Mouse (Mus musculus): ENCODE measurements around the gene Ptprcap. TPM values are rescaled to one million over a fixed set of nuclear protein-coding genes. Genes with fewer than 3 reads are reported as not detected.
A peak's percentile ranks its signal among the peaks of the same experiment; 100 is the strongest.
"Not testable (repeated sequence)": the region's sequence is repeated elsewhere in the genome, so short reads cannot be mapped to it uniquely, and the experiment has no call there.

Ptprcap gene
- polyA plus RNA-seq, 1 experiment: not detected

- no peak overlapping the region for H3K27ac ChIP-seq (ENCODE audit: insufficient read depth, low read length)
- peaks cover 1% of the 10 kb centered on the region for H3K4me1 ChIP-seq (ENCODE audit: control insufficient read depth, insufficient read depth, low read length)
- H3K27me3 ChIP-seq (ENCODE audit: control insufficient read depth, insufficient read depth, low read length, poor library complexity, severe bottlenecking): no peaks in the 10 kb centered on the region
- no peaks in the 10 kb centered on the region for H3K36me3 ChIP-seq (ENCODE audit: control insufficient read depth, insufficient read depth, low read length, poor library complexity, severe bottlenecking)
- H3K9me3 ChIP-seq (replicated peaks; ENCODE audit: control insufficient read depth, insufficient read depth, low read length, poor library complexity, severe bottlenecking): no peaks in the 10 kb centered on the region
- no peak overlapping the region for H3K4me3 ChIP-seq (ENCODE audit: low read depth, low read length)
- TF ChIP-seq POLR2A (IDR thresholded peaks at IDR 0.05; ENCODE audit: insufficient read depth, low read length) (no peak), EP300 (IDR thresholded peaks at IDR 0.05; ENCODE audit: insufficient read depth, low read depth, low read length) (no peak), CTCF (IDR thresholded peaks at IDR 0.05; ENCODE audit: low read depth, low read length) (no peak)
- no peak overlapping the region for H3K9ac ChIP-seq (ENCODE audit: low read depth, poor library complexity, severe bottlenecking)
These were observed 30.7 kb upstream of the Ptprcap start for GRCm38 (mm10) chr19:4122411-4123370.

GRCm38 (mm10) chr19:4124432-4124831 is 29.0 kb upstream of the Ptprcap start:
- Histone ChIP-seq H3K4me3 (ENCODE audit: low read depth, low read length) (no peak overlapping the region), H3K9ac (ENCODE audit: low read depth, poor library complexity, severe bottlenecking) (no peak overlapping the region), H3K36me3 (ENCODE audit: control insufficient read depth, insufficient read depth, low read length, poor library complexity, severe bottlenecking) (no peaks in the 10 kb centered on the region), H3K9me3 (replicated peaks; ENCODE audit: control insufficient read depth, insufficient read depth, low read length, poor library complexity, severe bottlenecking) (no peaks in the 10 kb centered on the region), H3K4me1 (ENCODE audit: control insufficient read depth, insufficient read depth, low read length) (peaks cover 1% of the 10 kb centered on the region), H3K27me3 (ENCODE audit: control insufficient read depth, insufficient read depth, low read length, poor library complexity, severe bottlenecking) (no peaks in the 10 kb centered on the region), H3K27ac (ENCODE audit: insufficient read depth, low read length) (no peak overlapping the region)
- TF ChIP-seq POLR2A (IDR thresholded peaks at IDR 0.05; ENCODE audit: insufficient read depth, low read length) (no peak), EP300 (IDR thresholded peaks at IDR 0.05; ENCODE audit: insufficient read depth, low read depth, low read length) (no peak), CTCF (IDR thresholded peaks at IDR 0.05; ENCODE audit: low read depth, low read length) (no peak)

GRCm38 (mm10) chr19:4125268-4125667 is 28.1 kb upstream of the Ptprcap start:
- H3K27ac ChIP-seq (ENCODE audit: insufficient read depth, low read length); H3K9me3 ChIP-seq (replicated peaks; ENCODE audit: control insufficient read depth, insufficient read depth, low read length, poor library complexity, severe bottlenecking); H3K9ac ChIP-seq (ENCODE audit: low read depth, poor library complexity, severe bottlenecking); H3K36me3 ChIP-seq (ENCODE audit: control insufficient read depth, insufficient read depth, low read length, poor library complexity, severe bottlenecking); H3K27me3 ChIP-seq (ENCODE audit: control insufficient read depth, insufficient read depth, low read length, poor library complexity, severe bottlenecking); H3K4me1 ChIP-seq (ENCODE audit: control insufficient read depth, insufficient read depth, low read length): not testable (repeated sequence)
- peak overlapping the region; percentile 50 for H3K4me3 ChIP-seq (ENCODE audit: low read depth, low read length)

- H3K27me3 ChIP-seq (ENCODE audit: control insufficient read depth, insufficient read depth, low read length, poor library complexity, severe bottlenecking): no peaks in the 10 kb centered on the region
- no peaks in the 10 kb centered on the region for H3K9me3 ChIP-seq (replicated peaks; ENCODE audit: control insufficient read depth, insufficient read depth, low read length, poor library complexity, severe bottlenecking)
- TF ChIP-seq EP300 (IDR thresholded peaks at IDR 0.05; ENCODE audit: insufficient read depth, low read depth, low read length) (0 out of 2 replicates have a peak, but pooled peaks have one; percentile 39), POLR2A (IDR thresholded peaks at IDR 0.05; ENCODE audit: insufficient read depth, low read length) (no peak), CTCF (IDR thresholded peaks at IDR 0.05; ENCODE audit: low read depth, low read length) (peak; percentile 58)
- peak within 1 kb of the TSS; percentile 76 for H3K9ac ChIP-seq (ENCODE audit: low read depth, poor library complexity, severe bottlenecking)
- peaks cover 1% of the 10 kb centered on the region for H3K4me1 ChIP-seq (ENCODE audit: control insufficient read depth, insufficient read depth, low read length)
- peak within 1 kb of the TSS; percentile 97 for H3K4me3 ChIP-seq (ENCODE audit: low read depth, low read length)
- 0 out of 2 replicates have a peak, but pooled peaks cover 1% of the 10 kb centered on the region for H3K36me3 ChIP-seq (ENCODE audit: control insufficient read depth, insufficient read depth, low read length, poor library complexity, severe bottlenecking)
- H3K27ac ChIP-seq (ENCODE audit: insufficient read depth, low read length): no peak within 1 kb of the TSS
These were observed 27.4 kb upstream of the Ptprcap start, which contains the start of gene Aip for GRCm38 (mm10) chr19:4125741-4126696. Aip (minus strand) TSS chr19:4125858.

GRCm38 (mm10) chr19:4126759-4127495 is 26.5 kb upstream of the Ptprcap start:
- H3K4me1 ChIP-seq (ENCODE audit: control insufficient read depth, insufficient read depth, low read length): peaks cover 1% of the 10 kb centered on the region
- no peak overlapping the region for H3K27ac ChIP-seq (ENCODE audit: insufficient read depth, low read length)
- 0 out of 2 replicates have a peak, but pooled peaks cover 3% of the 10 kb centered on the region for H3K36me3 ChIP-seq (ENCODE audit: control insufficient read depth, insufficient read depth, low read length, poor library complexity, severe bottlenecking)
- no peaks in the 10 kb centered on the region for H3K27me3 ChIP-seq (ENCODE audit: control insufficient read depth, insufficient read depth, low read length, poor library complexity, severe bottlenecking)
- H3K4me3 ChIP-seq (ENCODE audit: low read depth, low read length): peak overlapping the region; percentile 97
- no peaks in the 10 kb centered on the region for H3K9me3 ChIP-seq (replicated peaks; ENCODE audit: control insufficient read depth, insufficient read depth, low read length, poor library complexity, severe bottlenecking)
- peak overlapping the region; percentile 76 for H3K9ac ChIP-seq (ENCODE audit: low read depth, poor library complexity, severe bottlenecking)
- TF ChIP-seq EP300 (IDR thresholded peaks at IDR 0.05; ENCODE audit: insufficient read depth, low read depth, low read length) (no peak), POLR2A (IDR thresholded peaks at IDR 0.05; ENCODE audit: insufficient read depth, low read length) (no peak), CTCF (IDR thresholded peaks at IDR 0.05; ENCODE audit: low read depth, low read length) (no peak)
